ENCODE assay signal across 17 mouse cellular contexts in genomic region chr9:48821431-48821830, GRCm38 (mm10). TPM values are rescaled to one million over a fixed set of nuclear protein-coding genes. Genes with fewer than 3 reads are reported as not detected.
DNase-seq lines count a peak whose midpoint lies in the region; ATAC-seq and TF ChIP-seq lines count a peak whose summit lies in the region.
"Had no signal": no experiment of that assay in that cellular context is flagged by ENCODE, and none has a peak within 500 bp of the region (broad histone marks: within the 10 kb centered on the region; RNA-seq: fewer than 3 reads in every experiment).

No protein-coding gene starts in this region.

- no peak overlapping the region for H3K4me3 ChIP-seq in forebrain, embryonic 10.5 days
- H3K4me3 ChIP-seq in forebrain, postnatal 0 days (ENCODE audit: low read depth, low read length), result no peak overlapping the region
- no peak overlapping the region for H3K4me3 ChIP-seq in liver, adult 2 months (ENCODE audit: insufficient read depth, low read depth, low read length)
- no peak overlapping the region for H3K4me3 ChIP-seq in embryonic facial prominence, embryonic 11.5 days (ENCODE audit: low read depth, low read length)
- no peak overlapping the region for H3K4me3 ChIP-seq in macrophage (ENCODE audit: inconsistent target)
- no peak overlapping the region for H3K4me3 ChIP-seq in intestine, postnatal 0 days (ENCODE audit: low read depth, low read length)
- H3K4me3 ChIP-seq in forebrain, embryonic 15.5 days, result no peak overlapping the region
- H3K4me3 ChIP-seq: embryonic facial prominence, embryonic 15.5 days; heart, embryonic 10.5 days had no signal

- H3K36me3 ChIP-seq in forebrain, embryonic 10.5 days (replicated peaks), result peaks cover 35% of the 10 kb centered on the region
- H3K36me3 ChIP-seq in forebrain, postnatal 0 days (ENCODE audit: insufficient read depth), result no peaks in the 10 kb centered on the region
- H3K36me3 ChIP-seq in liver, adult 2 months (ENCODE audit: control insufficient read depth, insufficient read depth, low read length), result 0 out of 2 replicates have a peak, but pooled peaks cover 2% of the 10 kb centered on the region
- H3K36me3 ChIP-seq in embryonic facial prominence, embryonic 11.5 days (replicated peaks; ENCODE audit: control insufficient read depth, insufficient read depth, low read depth, low read length), result no peaks in the 10 kb centered on the region
- no peaks in the 10 kb centered on the region for H3K36me3 ChIP-seq in macrophage (ENCODE audit: inconsistent target)
- no peaks in the 10 kb centered on the region for H3K36me3 ChIP-seq in intestine, postnatal 0 days (ENCODE audit: control insufficient read depth, insufficient read depth)
- no peaks in the 10 kb centered on the region for H3K36me3 ChIP-seq in forebrain, embryonic 15.5 days
- H3K36me3 ChIP-seq: embryonic facial prominence, embryonic 15.5 days; heart, embryonic 10.5 days had no signal

- H3K4me1 ChIP-seq in forebrain, embryonic 10.5 days, result peaks cover 92% of the 10 kb centered on the region
- peaks cover 7% of the 10 kb centered on the region; the same call in 1 of the 2 replicates for H3K4me1 ChIP-seq in forebrain, postnatal 0 days (ENCODE audit: insufficient read depth)
- H3K4me1 ChIP-seq in liver, adult 2 months (ENCODE audit: control insufficient read depth, insufficient read depth, low read length), result peaks cover 54% of the 10 kb centered on the region
- H3K4me1 ChIP-seq in embryonic facial prominence, embryonic 11.5 days (ENCODE audit: control insufficient read depth, insufficient read depth, low read length), result peaks cover 16% of the 10 kb centered on the region
- H3K4me1 ChIP-seq in intestine, postnatal 0 days (replicated peaks; ENCODE audit: control insufficient read depth, insufficient read depth, low read length), result no peaks in the 10 kb centered on the region
- H3K4me1 ChIP-seq in forebrain, embryonic 15.5 days, result peaks cover 11% of the 10 kb centered on the region

- H3K79me2 ChIP-seq in liver, adult 2 months (ENCODE audit: control insufficient read depth, insufficient read depth, low read length), result peaks cover 33% of the 10 kb centered on the region; the same call in 1 of the 2 replicates
- H3K79me2 ChIP-seq in macrophage (ENCODE audit: inconsistent target), result no peaks in the 10 kb centered on the region

- WGBS in forebrain, embryonic 10.5 days, result 77% methylated on average over 9 of the region's 9 CpGs
- 83% methylated on average over 9 of the region's 9 CpGs for WGBS in forebrain, postnatal 0 days
- 71% methylated on average over 9 of the region's 9 CpGs for WGBS in liver, adult 2 months
- WGBS in embryonic facial prominence, embryonic 11.5 days, result 48% methylated on average over 9 of the region's 9 CpGs
- WGBS in macrophage (ENCODE audit: missing documents), result 4% methylated on average over 9 of the region's 9 CpGs
- WGBS in intestine, postnatal 0 days, result 69% methylated on average over 9 of the region's 9 CpGs
- WGBS in forebrain, embryonic 15.5 days, result 83% methylated on average over 9 of the region's 9 CpGs

- peaks cover 8% of the 10 kb centered on the region; the same call in 1 of the 2 replicates for H3K27me3 ChIP-seq in forebrain, embryonic 10.5 days (ENCODE audit: poor library complexity, severe bottlenecking)
- no peaks in the 10 kb centered on the region for H3K27me3 ChIP-seq in forebrain, postnatal 0 days (ENCODE audit: insufficient read depth, low read length)
- H3K27me3 ChIP-seq in liver, adult 2 months (ENCODE audit: control insufficient read depth, insufficient read depth, low read length), result no peaks in the 10 kb centered on the region
- H3K27me3 ChIP-seq in embryonic facial prominence, embryonic 11.5 days (ENCODE audit: control insufficient read depth, insufficient read depth, low read length), result no peaks in the 10 kb centered on the region
- H3K27me3 ChIP-seq in intestine, postnatal 0 days (replicated peaks; ENCODE audit: control insufficient read depth, insufficient read depth, low read length), result no peaks in the 10 kb centered on the region
- H3K27me3 ChIP-seq in forebrain, embryonic 15.5 days, result peaks cover 5% of the 10 kb centered on the region; the same call in 1 of the 2 replicates

- DNase-seq in forebrain, embryonic 10.5 days (ENCODE audit: extremely low spot score, low spot score), result no peak
- DNase-seq in forebrain, postnatal 0 days, result no peak
- DNase-seq in liver, adult 2 months (ENCODE audit: extremely low read depth, low read depth, low spot score), result peak; percentile 13
- DNase-seq in liver, result no peak
- no peak for DNase-seq in embryonic facial prominence, embryonic 11.5 days (ENCODE audit: low spot score)
- DNase-seq: cerebellum, postnatal 14 days; heart, postnatal 4 days; layer of hippocampus, adult 9-11 months; lung, adult 18-20 months; thymus, postnatal 36 days had no signal

- no peak for TF ChIP-seq CTCF in forebrain, postnatal 0 days (IDR thresholded peaks at IDR 0.05; ENCODE audit: low read depth)
- TF ChIP-seq CTCF in liver, adult 2 months (IDR thresholded peaks at IDR 0.05; ENCODE audit: low read depth, low read length), result no peak
- no peak for TF ChIP-seq CTCF in intestine, postnatal 0 days (IDR thresholded peaks at IDR 0.05; ENCODE audit: low read depth)

- no peak for ATAC-seq in forebrain, postnatal 0 days
- no peak for ATAC-seq in embryonic facial prominence, embryonic 11.5 days (replicated peaks; ENCODE audit: insufficient number of reproducible peaks, low FRiP score, low TSS enrichment, low read depth)
- ATAC-seq in intestine, postnatal 0 days, result no peak
- no peak for ATAC-seq in forebrain, embryonic 15.5 days (replicated peaks)
- ATAC-seq: forebrain, embryonic 14.5 days; inflammation-experienced regulatory T-cells, adult 6 months had no signal

- H3K9me3 ChIP-seq in forebrain, embryonic 10.5 days, result no peaks in the 10 kb centered on the region
- H3K9me3 ChIP-seq in forebrain, postnatal 0 days (ENCODE audit: low read length), result no peaks in the 10 kb centered on the region
- H3K9me3 ChIP-seq in embryonic facial prominence, embryonic 11.5 days (replicated peaks; ENCODE audit: control insufficient read depth, low read length), result no peaks in the 10 kb centered on the region
- H3K9me3 ChIP-seq in intestine, postnatal 0 days (ENCODE audit: control insufficient read depth), result no peaks in the 10 kb centered on the region
- H3K9me3 ChIP-seq in forebrain, embryonic 15.5 days, result no peaks in the 10 kb centered on the region
- H3K9me3 ChIP-seq: embryonic facial prominence, embryonic 15.5 days; heart, embryonic 10.5 days had no signal

- H3K9ac ChIP-seq in forebrain, postnatal 0 days, result no peak overlapping the region
- no peak overlapping the region for H3K9ac ChIP-seq in liver, adult 2 months (ENCODE audit: low read depth, low read length)
- no peak overlapping the region for H3K9ac ChIP-seq in embryonic facial prominence, embryonic 11.5 days (replicated peaks; ENCODE audit: low read length)
- no peak overlapping the region for H3K9ac ChIP-seq in intestine, postnatal 0 days (ENCODE audit: low read depth, low read length)
- H3K9ac ChIP-seq in forebrain, embryonic 15.5 days (replicated peaks), result no peak overlapping the region
- H3K9ac ChIP-seq: embryonic facial prominence, embryonic 15.5 days had no signal

- no peak for TF ChIP-seq POLR2A in liver, adult 2 months (IDR thresholded peaks at IDR 0.05; ENCODE audit: extremely low read depth, insufficient read depth, low read length)

- H3K27ac ChIP-seq in forebrain, embryonic 10.5 days, result peak overlapping the region; percentile 58
- H3K27ac ChIP-seq in forebrain, postnatal 0 days (ENCODE audit: low read depth, low read length), result no peak overlapping the region
- no peak overlapping the region for H3K27ac ChIP-seq in liver, adult 2 months (replicated peaks; ENCODE audit: insufficient read depth, low read depth, low read length)
- peak overlapping the region; percentile 7; the same call in 1 of the 2 replicates for H3K27ac ChIP-seq in embryonic facial prominence, embryonic 11.5 days (replicated peaks; ENCODE audit: low read depth, low read length)
- H3K27ac ChIP-seq in macrophage, result peak overlapping the region; percentile 58
- H3K27ac ChIP-seq in intestine, postnatal 0 days (ENCODE audit: low read depth, low read length), result no peak overlapping the region
- no peak overlapping the region for H3K27ac ChIP-seq in forebrain, embryonic 15.5 days (replicated peaks)
- H3K27ac ChIP-seq: embryonic facial prominence, embryonic 15.5 days; heart, embryonic 10.5 days had no signal

- no peak overlapping the region for H3K4me2 ChIP-seq in forebrain, postnatal 0 days (ENCODE audit: low read depth)
- peak overlapping the region; percentile 6; the same call in 1 of the 2 replicates for H3K4me2 ChIP-seq in embryonic facial prominence, embryonic 11.5 days (ENCODE audit: low read depth, low read length)
- H3K4me2 ChIP-seq in intestine, postnatal 0 days (replicated peaks; ENCODE audit: low read depth), result no peak overlapping the region
- no peak overlapping the region for H3K4me2 ChIP-seq in forebrain, embryonic 15.5 days (replicated peaks)
- H3K4me2 ChIP-seq: embryonic facial prominence, embryonic 15.5 days had no signal

RNA-seq across cellular contexts. Expression of gene Zbtb16, which starts 14.6 kb away (rescaled TPM):
- 27.0 and 29.1 TPM in 2 replicates for polyA plus RNA-seq in forebrain, embryonic 10.5 days (2016; fragmentation: Nextera tagmentation; extraction: Ambion mirVana)
- total RNA-seq in forebrain, postnatal 0 days (2014; rRNA removed), result 8.2 and 12.6 TPM in 2 replicates
- 4.7 and 6.8 TPM in 2 replicates for polyA plus RNA-seq in forebrain, postnatal 0 days (2015; fragmentation: Nextera tagmentation; extraction: Ambion mirVana)
- total RNA-seq in liver, adult 2 months (2014; rRNA removed), result 19.3 and 24.2 TPM in 2 replicates
- 5.3 and 7.2 TPM in 2 replicates for polyA plus RNA-seq in liver, adult 2 months (2012; rRNA removed)
- 3.0 and 4.8 TPM in 2 replicates for polyA plus RNA-seq in embryonic facial prominence, embryonic 11.5 days (2014; fragmentation: Nextera tagmentation; extraction: Ambion mirVana)
- total RNA-seq in macrophage (2018; cell fraction: chromatin; rRNA removed), result 1 to 10 TPM in 13 of 26 experiments, under 1 TPM in 7, not detected in 6; 0.26 to 9.3 (median 2.4) TPM
- total RNA-seq in macrophage (2018; cell fraction: cytosol; rRNA removed), result 1 to 10 TPM in 11 of 26 experiments, under 1 TPM in 14, not detected in 1; 0.03 to 1.9 (median 0.43) TPM
- 10 to 100 TPM in 1 of 26 experiments, 1 to 10 TPM in 10, under 1 TPM in 12, not detected in 3; 0.06 to 14.4 (median 0.72) TPM for total RNA-seq in macrophage (2018; cell fraction: nucleus; rRNA removed)
- 0.34 to 1.2 TPM (median 0.62 TPM) in 3 replicates for polyA plus RNA-seq in macrophage (2018)
- polyA plus RNA-seq in intestine, postnatal 0 days (2015; fragmentation: Nextera tagmentation; extraction: Ambion mirVana), result 0.61 and 0.91 TPM in 2 replicates
- 5.2 and 5.7 TPM in 2 replicates for polyA plus RNA-seq in forebrain, embryonic 15.5 days (2015; fragmentation: Nextera tagmentation; extraction: Ambion mirVana)
- polyA plus RNA-seq: inflammation-experienced regulatory T-cells, adult 6 months had no signal

Comparison
In these comparisons a context has a peak if more than half of its experiments do, and no peak if none do; other contexts are left out.
1. H3K27ac ChIP-seq: peak in forebrain, embryonic 10.5 days (single experiment), embryonic facial prominence, embryonic 11.5 days (single experiment) and macrophage (single experiment); none in forebrain, postnatal 0 days (single experiment), liver, adult 2 months (single experiment), intestine, postnatal 0 days (single experiment) and forebrain, embryonic 15.5 days (single experiment).